Mouse (Mus musculus) thymus, adult 18-20 months (tissue): ENCODE data around the gene Plekhh3.

Experiments used
- DNase-seq, 2 experiments: peaks; one replicate each; pipeline ENCODE4 v3.0.0; 2022; ENCODE audit warnings: mixed read lengths in 2 of 2

Gene Plekhh3

GRCm38 (mm10) chr11:101170811-101171610, at the start of gene Plekhh3:
Gene Plekhh3, minus strand, starts transcription at chr11:101171351.
- peak; percentile 85 to 92 for DNase-seq

- no peak for DNase-seq
Measured at GRCm38 (mm10) chr11:101220853-101221252, 49.7 kb upstream of the Plekhh3 start.

DNA sequence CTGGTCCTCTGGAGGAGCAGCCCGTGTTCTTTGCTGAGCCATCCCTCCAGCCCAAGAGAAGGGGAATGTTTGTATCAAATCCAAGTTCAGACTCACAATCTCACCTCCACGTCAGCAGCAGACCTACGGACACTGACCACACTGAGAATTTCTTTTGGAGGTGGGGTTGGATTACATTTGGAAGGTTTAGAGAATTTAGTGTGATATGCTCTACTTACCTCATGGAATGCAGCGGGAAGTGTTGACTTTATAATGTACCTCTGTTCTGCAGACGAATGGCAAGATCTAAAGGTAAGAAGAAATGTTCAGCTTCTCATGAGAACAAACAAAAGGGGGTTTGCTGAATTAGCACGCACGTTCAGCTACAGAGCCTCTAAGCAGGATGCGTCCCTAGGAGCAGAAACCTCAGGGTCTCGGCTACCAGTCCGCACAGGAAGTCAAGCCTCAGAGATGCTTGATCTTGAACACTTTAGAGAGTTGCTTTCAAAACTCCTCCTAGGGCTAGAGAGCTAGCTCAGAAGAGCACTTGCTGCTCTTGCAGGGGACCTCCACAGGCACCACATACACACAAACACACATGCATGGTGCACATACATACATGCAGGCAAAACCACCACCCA, 47.4 kb upstream of the Plekhh3 start:
- peak in 1 of 2 experiments; percentile 45 for DNase-seq

DNA sequence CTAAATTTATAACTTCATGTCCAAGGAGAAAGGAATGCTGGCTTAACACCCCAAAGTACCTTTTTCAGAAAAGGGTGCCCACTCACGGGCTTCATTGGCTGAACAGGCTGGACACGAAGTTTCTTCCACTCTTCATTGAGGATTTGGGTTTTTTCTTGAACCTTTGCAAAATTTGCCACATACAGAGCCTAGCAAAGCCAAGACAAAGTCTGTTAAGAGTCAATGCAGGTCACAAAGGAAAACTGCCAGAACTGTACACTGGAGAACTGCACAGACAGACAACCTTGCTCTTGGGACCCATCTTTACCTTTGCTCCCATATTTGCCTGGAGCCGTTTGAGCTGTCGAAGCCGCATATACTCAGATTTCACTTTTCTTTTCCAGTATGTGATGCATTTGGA, 45.8 kb upstream of the Plekhh3 start:
- DNase-seq, result no peak

DNA sequence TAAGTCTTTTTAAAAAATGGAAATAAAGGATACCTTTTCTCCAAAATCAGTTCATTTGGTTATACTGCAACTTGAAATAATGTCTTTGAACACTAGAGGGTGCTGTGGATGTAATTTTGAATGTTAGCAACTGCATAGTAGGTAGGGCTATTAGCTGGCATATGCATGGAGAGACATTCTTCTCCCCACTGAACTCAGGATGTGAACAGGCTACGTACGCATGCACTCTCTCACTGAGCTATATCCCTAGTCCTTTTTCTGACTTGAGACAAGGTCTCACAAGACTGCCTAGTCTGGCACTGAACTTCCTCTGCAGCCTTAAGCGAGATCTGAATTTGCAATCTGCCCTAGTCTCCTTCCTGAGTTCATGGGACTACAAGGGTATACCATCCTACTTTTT, 40.8 kb upstream of the Plekhh3 start:
- DNase-seq, result no peak

- peak; percentile 29 to 64 for DNase-seq
Measured at GRCm38 (mm10) chr11:101200986-101201385, 29.8 kb upstream of the Plekhh3 start.

GRCm38 (mm10) chr11:101199555-101199954, 28.4 kb upstream of the Plekhh3 start:
- DNase-seq, result no peak

DNA sequence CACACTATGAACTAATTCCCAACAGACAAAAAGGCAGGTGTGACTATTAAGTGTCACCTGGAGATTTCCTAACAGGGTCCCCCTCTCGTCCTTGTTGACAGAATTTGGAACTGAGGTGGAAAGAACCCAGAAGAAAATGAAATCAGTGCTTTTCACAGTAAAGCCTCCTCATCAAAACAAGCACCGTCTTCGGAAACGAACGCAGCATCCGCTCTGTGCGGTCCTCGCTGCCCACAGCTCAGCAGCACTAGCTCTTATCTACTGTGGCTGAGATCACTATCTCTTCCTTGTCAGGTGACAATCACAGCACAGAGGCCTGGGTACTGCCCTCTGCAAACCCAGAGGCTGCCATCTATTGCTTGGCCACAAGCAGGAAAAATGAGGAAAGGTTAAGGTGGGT, 25.0 kb upstream of the Plekhh3 start:
- DNase-seq, result no peak

- no peak for DNase-seq
Measured at GRCm38 (mm10) chr11:101195571-101195970, 24.4 kb upstream of the Plekhh3 start.

DNA sequence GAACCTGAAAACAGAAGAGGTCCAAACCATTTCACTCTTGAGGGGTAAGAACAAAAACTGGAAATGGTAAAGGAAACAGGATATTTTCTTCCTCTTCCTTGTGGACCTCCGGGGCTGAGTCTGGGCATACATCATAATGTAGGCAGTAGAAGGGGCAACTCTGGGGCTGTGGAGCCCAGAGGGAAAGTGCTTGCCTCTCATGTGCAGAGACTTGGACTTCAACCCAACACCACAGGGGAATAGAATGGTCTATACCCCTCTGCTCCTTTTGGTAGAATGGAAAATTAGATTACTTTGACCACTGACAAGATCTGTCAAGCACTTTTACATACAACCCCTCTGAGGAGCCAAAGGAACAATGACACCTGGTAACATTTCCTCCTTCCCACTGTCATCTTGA, 23.9 kb upstream of the Plekhh3 start:
- DNase-seq, result no peak

DNA sequence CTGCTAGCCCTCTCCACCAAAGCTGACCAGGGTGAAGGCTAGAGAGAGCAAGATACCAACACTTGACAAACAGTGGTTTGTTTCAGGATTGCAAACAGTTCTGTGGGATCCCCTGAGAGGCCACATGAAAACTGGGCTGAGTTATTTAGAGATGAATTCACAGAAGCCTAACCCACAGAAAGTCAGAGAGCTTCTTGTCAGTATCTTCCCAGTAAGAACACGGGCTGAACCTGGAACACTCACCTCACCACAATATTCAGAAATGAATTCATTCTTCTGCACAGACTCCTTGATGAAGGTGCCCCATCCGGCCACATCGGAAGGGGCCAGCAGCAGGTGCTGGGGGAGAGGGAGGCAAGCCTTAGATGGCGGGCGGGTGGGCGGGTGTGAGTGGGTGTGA, 23.5 kb upstream of the Plekhh3 start:
- DNase-seq, result no peak

- DNase-seq, result no peak
Measured at GRCm38 (mm10) chr11:101194137-101194536, 23.0 kb upstream of the Plekhh3 start.

- DNase-seq, result no peak
Measured at GRCm38 (mm10) chr11:101193076-101193475, 21.9 kb upstream of the Plekhh3 start.

DNA sequence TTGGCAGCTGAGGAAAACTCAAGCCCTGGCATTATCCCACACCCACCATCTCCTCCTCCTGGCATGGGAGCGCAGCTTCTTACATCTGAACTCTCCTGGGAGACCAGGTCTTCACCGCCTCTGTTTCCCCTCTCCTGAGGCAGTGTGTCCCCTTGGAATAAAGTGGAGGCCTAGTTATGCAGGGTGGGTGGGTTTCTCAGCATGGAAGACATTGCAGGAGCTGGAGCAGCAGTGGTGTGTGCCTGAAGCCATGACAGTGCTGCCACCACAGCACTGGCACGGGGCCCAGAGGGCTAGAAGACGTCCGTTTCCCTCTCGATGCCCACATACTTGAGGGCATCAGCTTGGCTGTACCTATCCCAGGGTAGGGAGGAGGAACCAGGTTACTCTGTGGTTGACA, 21.5 kb upstream of the Plekhh3 start:
- DNase-seq, result no peak

DNA sequence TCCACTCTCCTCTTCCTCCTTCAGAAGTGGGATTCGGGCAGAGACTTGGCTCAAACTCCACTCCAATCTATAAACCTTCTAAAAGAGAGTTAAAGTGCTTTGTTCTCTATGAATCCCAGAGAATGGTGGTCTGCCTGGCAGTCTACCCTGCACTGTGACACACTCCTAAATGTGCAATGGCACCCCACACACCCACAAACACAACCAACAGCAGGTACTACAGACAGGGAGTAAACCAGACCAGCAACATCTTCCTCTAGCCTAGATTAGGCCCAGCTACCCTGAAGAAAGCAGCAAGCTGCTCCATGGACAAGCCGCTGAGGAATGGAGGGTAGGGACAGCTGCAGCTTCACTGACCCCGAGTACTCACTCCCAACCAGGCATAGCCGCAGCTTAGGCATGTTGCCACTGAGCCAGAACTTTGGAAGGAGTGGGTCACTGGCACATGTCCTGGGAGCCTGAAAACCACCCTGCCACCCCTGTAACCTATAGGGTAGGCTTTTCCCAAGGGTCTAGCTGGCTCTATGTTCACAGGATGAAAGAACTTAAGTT, 20.8 kb upstream of the Plekhh3 start:
- no peak for DNase-seq

DNA sequence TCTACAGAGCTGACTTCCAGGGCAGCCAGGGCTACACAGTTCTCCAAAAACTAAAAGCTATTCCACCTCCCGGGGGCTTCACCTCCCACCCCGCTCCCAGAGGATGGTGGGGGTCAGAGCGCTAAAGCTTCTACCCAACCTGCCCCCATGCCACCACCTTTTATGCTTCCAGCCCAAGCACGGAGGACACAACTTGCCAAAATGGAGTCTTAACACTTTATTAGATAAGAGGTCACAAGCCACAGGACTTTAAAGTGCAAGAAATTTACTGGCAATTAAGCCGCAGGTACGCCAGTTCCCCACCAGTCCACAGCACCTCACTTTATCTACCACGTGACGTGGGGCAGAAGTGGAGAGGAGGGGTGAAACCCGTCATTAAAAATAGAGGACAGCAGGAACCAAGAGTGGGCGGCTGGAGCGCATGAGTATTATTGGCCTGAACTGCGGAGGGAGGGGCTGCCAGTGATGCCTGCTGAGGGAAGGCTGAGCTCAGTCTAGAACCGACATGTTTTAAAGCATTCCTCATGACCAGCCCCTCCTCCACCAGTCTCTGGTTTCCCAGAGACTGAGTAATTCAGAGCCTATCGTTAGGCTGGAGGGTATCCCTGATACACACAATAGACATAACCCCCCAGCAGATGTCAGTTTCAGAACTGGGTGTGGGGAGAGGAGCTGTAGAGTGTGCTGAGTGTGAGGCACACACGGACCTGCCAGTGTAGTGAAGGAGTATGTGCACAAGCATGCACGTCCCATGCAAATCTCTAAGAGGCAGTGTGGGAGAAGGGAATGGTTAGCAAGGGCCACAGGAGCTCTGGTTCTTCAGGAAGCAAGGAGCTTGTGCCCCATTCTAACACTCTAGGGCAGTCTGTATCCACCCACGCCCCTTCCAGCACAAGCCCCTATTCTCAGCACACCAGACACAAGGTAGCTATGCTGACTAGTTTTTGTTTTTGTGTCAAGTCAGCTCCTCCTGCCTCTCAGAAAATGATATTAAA, 20.1 kb upstream of the Plekhh3 start:
- DNase-seq, result no peak

- DNase-seq, result no peak
Measured at GRCm38 (mm10) chr11:101190181-101190912, 19.2 kb upstream of the Plekhh3 start.

DNA sequence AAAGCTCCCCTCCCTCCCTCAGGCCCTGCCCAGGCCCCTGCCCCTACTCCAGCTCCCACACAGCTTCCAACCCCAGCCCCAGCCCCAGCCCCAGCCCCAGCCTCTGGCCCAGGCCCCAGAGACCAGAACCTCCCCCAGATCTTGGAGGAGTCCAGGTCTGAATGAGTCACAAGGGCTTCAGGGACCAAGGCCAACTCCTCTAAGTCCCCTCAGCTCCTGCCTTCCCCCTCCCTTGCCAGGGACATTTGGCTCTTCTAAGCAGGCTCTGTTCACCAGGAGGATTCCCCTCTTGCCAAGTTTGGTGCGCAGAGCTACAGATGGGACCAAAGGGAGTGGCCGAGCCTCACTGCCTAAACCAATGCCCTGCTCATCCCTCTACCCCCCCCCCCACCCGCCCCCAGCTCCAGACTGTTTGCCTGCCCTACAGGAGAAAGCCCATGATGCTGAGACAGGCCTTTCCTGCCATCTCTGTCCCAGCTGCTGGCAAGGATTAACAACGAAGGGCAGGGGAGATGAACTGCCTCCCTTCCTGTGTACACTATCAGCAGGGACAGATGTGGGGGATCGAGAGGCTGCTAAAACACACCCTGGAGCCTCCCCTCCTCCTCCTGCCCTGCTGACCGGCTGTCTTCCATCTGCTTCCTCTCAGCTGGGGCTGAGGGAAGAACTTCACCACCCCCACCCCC, 18.5 kb upstream of the Plekhh3 start:
- DNase-seq, result no peak

DNA sequence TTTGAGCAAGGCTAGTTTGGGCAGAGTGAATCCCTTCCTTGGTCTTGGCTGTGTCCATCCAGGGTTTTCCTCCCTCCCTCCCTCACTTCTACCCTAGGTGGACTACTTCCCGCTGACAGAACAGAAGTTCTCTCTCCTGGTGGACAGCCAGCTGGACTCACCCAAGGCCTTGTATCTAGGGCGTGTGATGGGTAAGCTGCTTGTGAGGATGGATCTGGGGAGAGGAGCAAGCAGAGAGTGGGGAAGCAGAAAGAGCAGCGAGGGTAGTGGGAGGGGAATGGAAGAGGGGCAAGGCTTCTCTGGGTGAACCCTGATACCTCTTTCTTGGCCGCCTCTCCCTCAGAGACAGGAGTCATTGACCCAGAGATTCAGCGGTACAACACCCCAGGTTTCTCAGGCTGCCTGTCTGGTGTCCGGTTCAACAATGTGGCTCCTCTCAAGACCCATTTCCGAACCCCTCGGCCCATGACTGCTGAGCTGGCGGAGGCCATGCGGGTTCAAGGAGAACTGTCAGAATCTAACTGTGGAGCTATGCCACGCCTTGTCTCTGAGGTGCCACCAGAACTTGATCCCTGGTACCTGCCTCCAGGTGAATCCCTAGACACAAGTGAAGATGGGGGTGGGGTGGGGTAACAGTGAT, 17.1 kb upstream of the Plekhh3 start:
- DNase-seq, result no peak

DNA sequence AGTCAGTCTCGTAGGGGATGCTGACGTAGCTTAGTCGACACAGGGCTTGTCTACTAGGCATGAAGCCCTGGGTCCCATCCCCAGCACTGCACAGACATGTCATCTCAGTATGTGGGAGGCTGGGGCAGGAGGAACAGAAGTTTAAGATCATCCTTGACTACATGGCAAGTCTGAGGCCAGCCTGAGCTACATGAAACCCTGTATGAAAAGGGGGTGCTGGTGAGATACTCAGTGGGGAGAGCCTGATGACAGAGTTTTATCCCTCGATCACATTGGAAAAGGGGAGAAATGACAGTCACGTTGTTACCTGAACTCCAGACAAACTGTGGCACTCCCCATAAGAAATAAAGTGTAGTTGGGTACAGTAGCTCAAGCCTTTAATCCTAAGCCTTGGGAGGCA, 16.4 kb upstream of the Plekhh3 start:
- DNase-seq, result no peak
